Mouse (Mus musculus): ENCODE data around the gene Prkar1b.

DNA sequence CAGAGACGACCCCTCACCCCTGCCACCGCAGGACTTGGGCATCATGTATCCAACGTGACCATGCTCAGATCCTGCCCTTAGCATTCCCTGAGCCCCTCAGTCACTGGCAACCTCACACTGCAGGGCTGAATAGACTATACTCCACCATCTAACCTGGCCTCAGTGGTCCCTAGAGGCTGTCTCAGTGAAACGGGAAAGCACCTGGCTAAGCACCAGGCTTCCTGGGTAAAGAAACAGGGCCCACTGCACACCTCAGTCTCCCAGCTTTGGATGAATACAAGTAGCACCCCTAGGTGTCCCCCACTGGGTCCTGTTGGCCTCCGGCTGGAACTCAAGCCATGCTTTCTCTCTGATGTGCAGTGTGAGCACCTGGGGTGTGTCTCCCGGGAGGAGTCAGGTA is 176.3 kb downstream of the Prkar1b start:
- TF ChIP-seq POLR2A (IDR thresholded peaks at IDR 0.05; ENCODE audit: low read depth, low read length) (no peak), CTCF (IDR thresholded peaks at IDR 0.05; ENCODE audit: extremely low read depth, insufficient read length, insufficient replicate concordance, low read depth, low read length) (no peak)

Data from small intestine, adult 2 months (tissue).